Mouse (Mus musculus) kidney, embryonic 15.5 days (tissue): Measurements from ENCODE around the gene Cpne1. TPM values are rescaled to one million over a fixed set of nuclear protein-coding genes. Genes with fewer than 3 reads are reported as not detected.

Experiments used
- ATAC-seq: fragments of 200-750 bp; cut with Nextera tagmentation; replicated peaks from 2 replicates; pipeline ENCODE4 v1.8.0; 2017; ENCODE audit warnings: moderate TSS enrichment; ENCODE audit not compliant: low FRiP score
- H3K27ac ChIP-seq: fragments of 300-500 bp; sonication (generic); 2 replicates; pipeline ENCODE4 v1.5.1; 2015; ENCODE audit warnings: mild to moderate bottlenecking, inconsistent platforms
- H3K27me3 ChIP-seq: fragments of 300-500 bp; sonication (generic); 2 replicates; pipeline ENCODE4 v1.6.1; 2015; ENCODE audit warnings: inconsistent platforms
- H3K36me3 ChIP-seq: fragments of 300-500 bp; sonication (generic); 2 replicates; pipeline ENCODE4 v1.6.1; 2015; ENCODE audit warnings: inconsistent platforms
- H3K4me1 ChIP-seq: fragments of 300-500 bp; sonication (generic); 2 replicates; pipeline ENCODE4 v1.6.1; 2015; ENCODE audit warnings: inconsistent platforms
- H3K4me2 ChIP-seq: fragments of 300-500 bp; sonication (generic); 2 replicates; pipeline ENCODE4 v1.6.1; 2015; ENCODE audit warnings: moderate library complexity, mild to moderate bottlenecking, inconsistent platforms
- H3K4me3 ChIP-seq: fragments of 300-500 bp; sonication (generic); replicated peaks from 2 replicates; pipeline ENCODE4 v1.5.1; 2015; ENCODE audit warnings: mild to moderate bottlenecking, inconsistent platforms
- H3K9ac ChIP-seq: fragments of 300-500 bp; sonication (generic); 2 replicates; pipeline ENCODE4 v1.6.1; 2015; ENCODE audit warnings: mild to moderate bottlenecking, inconsistent platforms
- H3K9me3 ChIP-seq: fragments of 300-500 bp; sonication (generic); replicated peaks from 2 replicates; pipeline ENCODE4 v1.6.1; 2016; ENCODE audit warnings: inconsistent platforms
- WGBS: fragments of 180-500 bp; shearing (Covaris S2); methylation state at CpG from one replicate; pipeline ENCODE4 v1.1.7; 2015; ENCODE audit warnings: mixed read lengths; 5-methylcytosine and 5-hydroxymethylcytosine counted together
- polyA plus RNA-seq: library from polyadenylated mRNA; unstranded; fragments of >200 nt; fragmentation: Nextera tagmentation; extraction: Ambion mirVana; gene quantifications from 2 replicates; pipeline ENCODE4 v1.2.1, GENCODE M21; 2015

Cpne1 gene
- polyA plus RNA-seq, 1 experiment from 2014 or later: 69.6 TPM

DNA sequence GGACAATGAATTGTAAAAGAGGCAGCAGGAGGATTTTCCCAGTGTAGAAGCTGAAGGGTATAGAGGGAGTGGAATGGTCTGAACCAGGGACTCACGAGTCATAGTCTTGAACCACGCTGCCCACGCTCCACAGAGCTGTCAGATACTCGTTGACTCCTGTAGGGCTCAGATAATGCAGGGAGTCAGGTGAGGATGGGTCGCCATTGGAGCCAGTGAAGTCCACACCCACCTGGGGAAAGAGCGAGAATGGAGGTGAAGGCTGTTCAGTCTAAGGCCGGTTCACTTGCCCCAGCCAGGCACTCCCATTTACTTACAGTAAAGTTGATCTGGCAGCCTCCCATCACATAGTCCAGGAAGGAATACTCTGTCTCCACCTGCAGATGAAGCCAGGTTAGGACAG lies 34.3 kb downstream of the Cpne1 start:
- H3K4me2 ChIP-seq: no peak overlapping the region
- H3K27ac ChIP-seq: no peak overlapping the region
- peaks cover 73% of the 10 kb centered on the region for H3K36me3 ChIP-seq
- WGBS: 88% methylated on average over 7 of the region's 7 CpGs
- no peaks in the 10 kb centered on the region for H3K9me3 ChIP-seq
- H3K27me3 ChIP-seq: no peaks in the 10 kb centered on the region
- H3K4me1 ChIP-seq: 0 out of 2 replicates have a peak, but pooled peaks cover 3% of the 10 kb centered on the region
- ATAC-seq: no peak
- no peak overlapping the region for H3K4me3 ChIP-seq
- no peak overlapping the region for H3K9ac ChIP-seq

DNA sequence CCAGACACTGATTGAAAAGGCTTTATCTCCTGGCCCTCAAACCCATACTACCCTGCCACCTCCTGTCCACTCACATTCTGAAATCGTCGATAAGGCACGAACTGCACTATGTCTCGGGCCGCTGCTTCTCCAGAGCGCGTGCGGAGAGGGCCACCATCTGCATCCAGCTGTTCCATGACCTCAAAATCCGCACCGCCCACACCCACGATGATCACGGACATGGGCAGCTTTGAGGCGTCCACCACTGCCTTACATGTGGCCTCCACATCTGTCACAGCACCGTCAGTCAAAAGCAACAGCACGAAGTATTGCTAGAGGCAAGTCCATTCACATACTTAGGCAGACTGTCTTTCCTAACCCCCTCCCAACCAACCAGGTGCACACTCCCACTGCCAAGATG lies 38.0 kb downstream of the Cpne1 start:
- Histone ChIP-seq H3K4me2 (no peak overlapping the region), H3K4me1 (no peaks in the 10 kb centered on the region), H3K36me3 (peaks cover 100% of the 10 kb centered on the region), H3K9ac (no peak overlapping the region), H3K9me3 (no peaks in the 10 kb centered on the region), H3K4me3 (no peak overlapping the region), H3K27me3 (no peaks in the 10 kb centered on the region), H3K27ac (no peak overlapping the region)
- WGBS: 88% methylated on average over 15 of the region's 15 CpGs
- no peak for ATAC-seq

DNA sequence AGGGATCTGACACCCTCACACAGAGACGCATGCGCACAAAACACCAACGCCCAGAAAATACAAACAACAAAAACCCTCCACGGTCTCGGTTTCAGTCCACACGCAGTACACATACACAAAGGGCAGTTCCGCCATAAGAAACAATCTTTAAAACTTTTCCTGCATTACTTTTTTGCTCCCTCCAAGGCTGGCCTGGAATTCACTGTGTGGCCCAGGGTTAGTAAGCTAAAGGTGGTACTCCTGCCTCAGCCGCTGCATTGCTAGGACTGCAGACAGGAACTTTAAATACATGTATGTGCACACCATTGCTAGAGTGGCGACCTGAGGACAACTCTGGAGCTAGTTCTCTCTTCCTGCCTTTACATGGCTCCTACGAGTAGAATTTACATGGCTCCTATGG lies 40.5 kb downstream of the Cpne1 start:
- WGBS: 94% methylated on average over 10 of the region's 10 CpGs
- H3K27me3 ChIP-seq: no peaks in the 10 kb centered on the region
- H3K4me1 ChIP-seq: peaks cover 6% of the 10 kb centered on the region
- no peak for ATAC-seq
- H3K4me2 ChIP-seq: no peak overlapping the region
- H3K4me3 ChIP-seq: no peak overlapping the region
- no peak overlapping the region for H3K9ac ChIP-seq
- H3K27ac ChIP-seq: no peak overlapping the region
- peaks cover 83% of the 10 kb centered on the region for H3K36me3 ChIP-seq
- H3K9me3 ChIP-seq: no peaks in the 10 kb centered on the region

DNA sequence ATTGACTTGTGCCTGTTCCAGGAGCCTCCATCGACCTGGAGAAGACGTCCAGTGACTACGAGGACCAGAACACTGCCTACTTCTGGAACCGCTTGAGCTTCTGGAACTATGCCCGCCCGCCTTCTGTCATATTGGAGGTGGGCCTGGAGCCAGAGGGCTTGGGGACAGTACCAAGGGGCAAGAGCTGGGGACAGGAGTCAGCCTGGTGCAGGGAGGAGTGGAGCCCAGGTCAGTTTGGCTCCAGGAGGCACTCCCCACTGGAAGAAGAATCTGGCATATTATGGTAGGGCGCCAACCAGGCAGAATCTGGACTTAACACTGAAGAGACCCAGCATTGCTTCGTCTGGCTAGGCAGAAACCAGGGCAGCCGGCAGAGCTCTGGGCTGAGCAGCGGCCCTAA lies 43.8 kb downstream of the Cpne1 start:
- Histone ChIP-seq H3K27me3 (no peaks in the 10 kb centered on the region), H3K9me3 (no peaks in the 10 kb centered on the region), H3K36me3 (peaks cover 50% of the 10 kb centered on the region), H3K4me1 (peaks cover 18% of the 10 kb centered on the region), H3K4me3 (no peak overlapping the region), H3K4me2 (no peak overlapping the region), H3K27ac (no peak overlapping the region), H3K9ac (no peak overlapping the region)
- no peak for ATAC-seq
- WGBS: 90% methylated on average over 10 of the region's 10 CpGs

DNA sequence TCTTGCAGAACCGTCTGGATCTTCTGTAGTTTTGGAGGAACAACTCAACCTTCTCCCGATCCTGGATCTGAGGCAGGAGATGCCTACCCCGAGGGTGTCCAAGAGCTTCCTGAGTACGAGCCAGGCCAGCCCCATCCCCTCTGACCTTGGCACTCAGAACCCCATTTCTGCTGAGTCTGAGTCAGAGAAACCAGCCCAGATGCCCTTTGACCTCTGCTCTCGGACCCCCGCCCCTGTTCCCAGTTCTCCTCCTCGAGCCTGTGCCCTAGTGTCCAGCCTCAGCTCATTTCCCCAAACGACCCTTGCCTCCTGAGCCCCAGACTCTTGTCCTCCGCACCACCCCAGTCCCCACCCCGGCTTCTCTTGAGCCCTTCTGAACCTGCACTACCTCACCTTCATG lies 45.6 kb downstream of the Cpne1 start:
- peak overlapping the region; percentile 77 for H3K4me3 ChIP-seq
- peak overlapping the region; percentile 87; the same call in 1 of the 2 replicates for H3K27ac ChIP-seq
- no peaks in the 10 kb centered on the region for H3K27me3 ChIP-seq
- WGBS: 28% methylated on average over 10 of the region's 10 CpGs
- peak; percentile 12 for ATAC-seq
- H3K4me2 ChIP-seq: peak overlapping the region; percentile 97
- no peaks in the 10 kb centered on the region for H3K9me3 ChIP-seq
- H3K9ac ChIP-seq: peak overlapping the region; percentile 78; the same call in 1 of the 2 replicates
- H3K4me1 ChIP-seq: peaks cover 18% of the 10 kb centered on the region
- H3K36me3 ChIP-seq: peaks cover 32% of the 10 kb centered on the region

DNA sequence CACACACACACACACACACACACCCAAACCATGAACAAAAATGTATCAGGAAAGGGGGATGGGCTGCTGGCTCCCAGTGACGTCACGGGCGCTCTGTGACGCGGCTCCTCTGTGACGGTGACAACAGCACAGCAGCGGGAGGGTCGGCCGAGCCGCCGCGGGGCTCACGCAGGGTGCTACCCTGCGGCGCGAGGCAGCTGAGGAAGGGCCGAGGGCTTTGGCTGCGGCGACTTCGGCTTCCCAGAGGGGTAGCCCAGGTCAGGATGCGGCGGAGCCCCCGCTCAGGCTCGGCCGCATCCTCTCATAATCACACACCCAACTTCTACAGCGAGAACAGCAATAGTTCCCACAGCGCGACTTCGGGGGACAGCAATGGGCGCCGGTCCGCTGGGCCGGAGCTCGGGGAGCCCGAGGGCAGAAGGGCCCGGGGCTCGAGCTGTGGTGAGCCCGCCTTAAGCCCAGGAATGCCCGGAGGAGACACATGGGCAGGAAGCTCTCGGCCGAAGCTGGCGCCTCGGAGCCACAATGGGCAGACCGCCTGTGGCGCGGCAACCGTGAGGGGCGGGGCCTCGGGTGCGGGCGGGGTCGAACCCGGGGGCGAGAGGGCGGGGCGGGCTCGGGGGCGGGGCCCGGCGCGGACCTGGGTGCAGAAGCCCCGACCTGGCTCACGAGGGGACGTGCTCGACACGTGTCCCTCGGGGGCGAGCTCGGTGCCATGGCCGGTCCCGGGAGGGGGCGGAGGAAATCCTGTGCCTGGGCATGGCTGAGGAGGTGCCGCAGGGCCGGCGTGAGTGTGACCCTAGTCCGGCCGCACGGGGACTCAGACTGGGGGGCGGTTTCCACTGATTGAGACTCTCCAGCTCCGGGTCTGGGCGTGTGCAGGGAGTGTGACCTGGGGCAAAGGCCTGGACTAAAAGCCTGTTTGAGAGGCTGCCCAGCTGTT lies 46.4 kb downstream of the Cpne1 start, which contains the start of gene Spag4:
Spag4 (plus strand) TSS at position 77 of the 943 bp plus-strand sequence.
- H3K4me1 ChIP-seq: peaks cover 18% of the 10 kb centered on the region
- H3K36me3 ChIP-seq: peaks cover 24% of the 10 kb centered on the region
- WGBS: under 1% methylated on average over 70 of the region's 81 CpGs
- ATAC-seq: peak; percentile 87
- H3K27ac ChIP-seq: peak within 1 kb of the TSS; percentile 87
- no peaks in the 10 kb centered on the region for H3K9me3 ChIP-seq
- H3K4me3 ChIP-seq: peak within 1 kb of the TSS; percentile 77
- H3K4me2 ChIP-seq: peak within 1 kb of the TSS; percentile 97
- no peaks in the 10 kb centered on the region for H3K27me3 ChIP-seq
- H3K9ac ChIP-seq: peak within 1 kb of the TSS; percentile 78

DNA sequence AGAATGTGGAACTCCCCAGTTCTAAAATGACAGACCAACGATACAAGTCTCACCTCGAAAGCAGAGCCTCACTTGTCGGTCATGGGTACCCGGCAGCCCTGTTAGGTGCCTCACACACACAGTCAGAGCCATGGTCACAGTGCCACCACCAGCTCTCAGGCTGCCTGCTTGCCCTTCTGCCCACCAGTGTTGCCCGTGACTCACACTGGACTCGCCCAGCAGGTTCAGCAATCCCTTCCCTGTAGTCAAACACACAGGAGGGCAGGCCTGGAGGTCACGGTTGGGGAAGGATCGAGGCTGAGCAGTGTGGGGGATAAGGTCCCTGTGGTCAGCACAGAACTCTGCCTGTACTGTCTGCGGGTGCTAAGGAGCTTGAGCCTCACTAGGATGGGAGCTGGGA lies 58.9 kb downstream of the Cpne1 start, which contains the start of gene Fer1l4:
Fer1l4 (minus strand) TSS at position 132 of the 400 bp plus-strand sequence.
- no peak for ATAC-seq
- 77% methylated on average over 9 of the region's 9 CpGs for WGBS

DNA sequence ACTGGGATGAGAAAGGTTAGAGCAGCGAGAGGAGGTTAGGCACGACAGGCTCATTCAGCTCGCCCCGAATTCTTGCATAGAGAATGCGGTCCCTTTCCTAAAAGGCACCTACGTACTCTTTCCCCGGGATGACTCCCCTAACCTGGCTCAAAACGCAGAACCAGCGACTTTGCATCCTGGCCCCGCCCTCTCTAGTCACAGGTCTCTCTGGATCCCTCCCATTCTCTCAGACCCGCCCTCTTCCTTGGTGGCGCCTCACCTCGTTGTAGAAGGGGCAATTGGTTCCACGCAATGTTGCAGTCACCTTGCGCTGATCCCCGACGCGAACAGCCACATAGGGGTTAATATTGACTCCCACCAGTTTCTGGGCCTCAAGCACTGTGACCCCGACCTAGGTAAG lies 63.8 kb downstream of the Cpne1 start:
- Histone ChIP-seq H3K4me1 (peaks cover 9% of the 10 kb centered on the region; the same call in 1 of the 2 replicates), H3K27me3 (peaks cover 12% of the 10 kb centered on the region; the same call in 1 of the 2 replicates), H3K27ac (no peak overlapping the region), H3K4me2 (peak overlapping the region; percentile 56), H3K4me3 (peak overlapping the region; percentile 28), H3K9ac (no peak overlapping the region), H3K36me3 (no peaks in the 10 kb centered on the region), H3K9me3 (no peaks in the 10 kb centered on the region)
- no peak; the same call in 1 of the 2 replicates for ATAC-seq
- 5% methylated on average over 19 of the region's 19 CpGs for WGBS

More for the DNA sequence above, 58.9 kb downstream of the Cpne1 start, which contains the start of gene Fer1l4:
- Histone ChIP-seq H3K4me1 (peaks cover 5% of the 10 kb centered on the region; the same call in 1 of the 2 replicates), H3K36me3 (no peaks in the 10 kb centered on the region), H3K27me3 (peaks cover 8% of the 10 kb centered on the region; the same call in 1 of the 2 replicates), H3K27ac (no peak within 1 kb of the TSS), H3K4me2 (no peak within 1 kb of the TSS), H3K9ac (no peak within 1 kb of the TSS), H3K9me3 (no peaks in the 10 kb centered on the region), H3K4me3 (no peak within 1 kb of the TSS)

DNA sequence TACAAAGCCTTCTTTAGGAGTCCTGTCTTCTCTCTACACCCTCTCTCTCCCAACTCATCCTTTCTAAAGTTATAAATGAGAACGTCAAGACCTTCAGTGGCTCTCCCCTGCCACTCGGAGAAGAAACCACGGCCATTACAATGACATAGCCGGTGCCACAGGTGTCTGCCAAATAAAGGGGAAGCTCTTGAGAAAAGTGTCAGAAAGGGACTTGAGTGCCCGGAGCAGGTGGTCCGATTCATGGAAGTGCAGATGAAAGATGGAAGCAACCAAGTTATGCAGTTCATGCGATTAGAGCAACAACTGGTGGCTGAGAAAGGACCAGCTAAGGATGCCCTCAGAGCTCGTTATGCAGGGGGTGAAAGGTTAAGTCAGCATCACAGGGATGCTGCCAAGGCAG lies 68.9 kb downstream of the Cpne1 start:
- Histone ChIP-seq H3K9me3 (no peaks in the 10 kb centered on the region), H3K4me3 (no peak overlapping the region), H3K27ac (no peak overlapping the region), H3K4me2 (no peak overlapping the region), H3K27me3 (peaks cover 9% of the 10 kb centered on the region; the same call in 1 of the 2 replicates), H3K9ac (no peak overlapping the region), H3K4me1 (peaks cover 5% of the 10 kb centered on the region; the same call in 1 of the 2 replicates), H3K36me3 (no peaks in the 10 kb centered on the region)
- 76% methylated on average over 8 of the region's 8 CpGs for WGBS
- ATAC-seq: no peak

DNA sequence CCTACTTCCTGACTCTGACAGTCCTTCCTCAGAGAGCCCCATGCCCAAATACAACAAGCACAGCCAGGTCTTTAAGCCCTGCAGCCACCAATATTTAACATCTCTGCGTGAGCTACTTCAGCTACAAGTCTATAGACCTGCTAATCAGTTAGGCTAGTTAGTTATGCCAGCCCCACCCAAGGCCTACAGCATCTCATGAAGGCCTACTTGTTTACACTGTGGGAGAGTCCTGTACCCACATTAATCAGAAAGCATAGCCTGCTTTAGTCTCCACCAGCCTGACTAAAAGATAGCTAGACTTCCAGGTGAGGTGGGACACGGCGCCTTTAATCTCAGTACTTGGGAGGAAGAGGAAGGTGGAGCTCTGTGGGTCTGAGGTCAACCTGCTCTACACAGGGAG lies 72.4 kb downstream of the Cpne1 start:
- no peak for ATAC-seq
- no peak overlapping the region for H3K4me2 ChIP-seq
- H3K4me3 ChIP-seq: no peak overlapping the region

DNA sequence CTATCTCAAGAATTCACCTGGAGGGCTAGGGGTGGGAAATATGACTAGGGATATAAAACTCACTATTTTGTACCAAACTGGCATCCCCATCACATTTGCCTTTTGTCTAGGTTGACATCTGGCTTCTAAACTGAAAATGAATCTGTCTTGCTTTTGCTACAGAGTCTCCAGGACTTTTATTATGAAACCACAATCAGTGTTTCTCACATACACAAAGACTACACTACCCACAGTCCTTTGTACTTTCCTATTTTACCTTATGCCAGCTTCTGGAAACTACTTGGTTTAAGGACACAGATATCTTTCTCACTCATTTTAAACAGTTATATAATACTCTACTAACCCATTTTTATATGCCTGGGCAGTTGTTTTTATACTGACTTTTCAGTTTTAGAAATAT lies 86.3 kb downstream of the Cpne1 start:
- Histone ChIP-seq H3K27ac (no peak overlapping the region), H3K4me1 (no peaks in the 10 kb centered on the region), H3K4me2 (no peak overlapping the region), H3K9ac (no peak overlapping the region), H3K27me3 (no peaks in the 10 kb centered on the region), H3K9me3 (no peaks in the 10 kb centered on the region), H3K4me3 (no peak overlapping the region), H3K36me3 (no peaks in the 10 kb centered on the region)
- ATAC-seq: no peak

More for the DNA sequence above, 72.4 kb downstream of the Cpne1 start:
- H3K36me3 ChIP-seq: no peaks in the 10 kb centered on the region
- no peaks in the 10 kb centered on the region for H3K27me3 ChIP-seq
- H3K27ac ChIP-seq: no peak overlapping the region
- no peaks in the 10 kb centered on the region for H3K4me1 ChIP-seq
- H3K9me3 ChIP-seq: no peaks in the 10 kb centered on the region
- H3K9ac ChIP-seq: no peak overlapping the region
- 92% methylated on average over 3 of the region's 3 CpGs for WGBS
